Mouse (Mus musculus) kidney, postnatal 10 days (tissue): ENCODE data around the gene Plekhg4.
A peak's percentile ranks its signal among the peaks of the same experiment; 100 is the strongest.

Source experiments
- DNase-seq: peaks from one replicate; pipeline ENCODE4 v3.0.0; 2021; ENCODE audit warnings: mixed read lengths

Plekhg4 gene

DNA sequence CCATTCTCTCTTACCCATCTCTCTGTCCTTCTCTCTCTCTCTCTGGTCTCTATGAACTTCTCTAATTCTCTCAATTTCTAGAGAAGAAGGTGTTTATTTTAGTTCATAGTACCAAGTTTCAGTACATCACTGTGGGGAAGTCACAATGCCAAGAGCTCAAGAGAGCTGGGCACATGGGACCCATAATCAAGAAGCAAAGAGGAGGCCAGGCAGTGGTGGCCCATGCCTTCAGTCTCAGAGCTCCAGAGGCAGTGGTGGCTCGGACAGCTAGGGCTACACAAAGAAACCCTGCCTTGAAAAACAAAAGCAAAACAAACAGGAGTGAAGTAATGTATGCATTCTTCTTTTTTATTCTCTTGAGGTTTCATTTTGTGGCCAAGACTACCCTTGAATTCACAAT, 31.4 kb downstream of the Plekhg4 start:
- DNase-seq = no peak

DNA sequence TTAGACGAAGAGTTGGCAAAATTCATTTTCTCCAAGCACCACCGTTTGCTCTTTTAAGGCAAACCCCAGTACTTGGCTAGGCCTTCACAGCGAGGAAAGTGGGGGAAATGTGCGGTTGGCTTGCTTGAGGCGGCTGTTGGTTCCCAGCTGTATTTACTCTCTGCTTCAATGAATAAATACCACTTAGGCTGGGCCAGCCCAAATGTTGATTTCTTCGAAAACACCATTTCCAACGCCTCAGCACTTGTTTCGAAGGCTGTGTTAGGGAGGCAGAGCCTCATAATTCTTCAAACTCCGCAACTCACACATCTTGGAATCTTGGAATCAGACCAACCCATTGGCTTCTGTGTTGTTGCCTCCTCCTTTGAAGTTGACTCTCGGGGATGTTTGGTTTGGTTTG, 33.3 kb downstream of the Plekhg4 start:
- DNase-seq = peak; percentile 34

DNA sequence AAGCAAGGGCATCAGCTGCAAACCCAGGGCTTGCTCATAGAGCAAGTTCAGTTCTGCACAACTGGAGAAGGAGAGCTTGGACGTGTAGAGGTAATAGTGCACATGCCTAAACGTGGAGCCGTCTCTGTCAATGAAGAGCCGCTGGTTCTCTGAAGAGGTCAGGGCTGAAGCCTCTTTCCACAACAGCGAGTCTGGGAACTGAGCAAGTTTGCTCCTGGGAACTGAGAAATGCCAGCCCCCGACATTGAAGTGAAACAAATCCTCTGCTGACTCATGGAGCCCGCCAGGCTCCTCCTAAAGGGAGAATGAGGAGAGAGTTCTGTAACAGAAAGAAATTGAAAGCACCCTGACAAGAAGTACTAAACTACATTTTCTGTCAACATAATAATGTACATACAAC, 35.3 kb downstream of the Plekhg4 start:
- DNase-seq = no peak

DNA sequence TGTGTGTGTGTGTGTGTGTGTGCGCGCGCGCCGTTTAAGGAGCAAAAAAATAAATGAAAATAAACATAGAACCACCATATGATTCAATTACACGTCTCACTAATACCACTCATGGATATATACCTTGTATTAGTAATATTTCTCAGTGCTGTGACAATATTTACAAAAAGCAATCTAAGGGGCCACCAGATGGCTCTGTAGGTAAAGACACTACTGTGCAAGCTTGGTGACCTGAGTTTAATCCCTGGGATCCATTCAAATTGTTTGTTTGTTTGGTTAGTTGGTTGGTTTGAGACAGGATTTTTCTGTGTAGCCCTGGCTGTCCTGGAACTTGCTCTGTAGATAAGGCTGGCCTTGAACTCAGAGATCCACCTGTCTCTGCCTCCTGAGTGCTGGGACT, 36.9 kb downstream of the Plekhg4 start:
- no peak for DNase-seq

DNA sequence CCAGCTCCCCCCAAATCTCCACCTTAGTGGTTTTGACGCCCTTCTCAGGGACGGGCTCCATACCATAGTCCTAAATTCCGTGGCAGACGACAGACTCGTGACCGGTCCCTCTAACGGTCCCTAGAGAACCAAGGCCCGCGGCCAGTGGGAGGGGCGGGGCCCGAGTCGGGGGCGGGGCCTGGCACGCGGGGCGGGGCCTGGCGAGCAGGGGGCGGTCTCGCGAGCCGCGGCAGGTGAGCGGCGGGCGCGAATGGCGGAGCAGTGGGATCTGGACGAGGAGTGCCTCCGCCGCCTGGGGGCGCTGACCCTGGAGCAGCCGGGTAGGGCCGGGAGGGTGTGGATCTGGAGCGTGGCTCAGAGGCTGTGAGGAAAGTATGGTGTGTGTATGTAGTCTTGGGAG, 40.3 kb downstream of the Plekhg4 start, which contains the start of the genes Kctd19 and Lrrc36:
Kctd19 (minus strand) TSS at position 112 of the 400 bp plus-strand sequence.
Lrrc36 (plus strand) TSS at position 181 of the 400 bp plus-strand sequence.
- DNase-seq = peak; percentile 71

DNA sequence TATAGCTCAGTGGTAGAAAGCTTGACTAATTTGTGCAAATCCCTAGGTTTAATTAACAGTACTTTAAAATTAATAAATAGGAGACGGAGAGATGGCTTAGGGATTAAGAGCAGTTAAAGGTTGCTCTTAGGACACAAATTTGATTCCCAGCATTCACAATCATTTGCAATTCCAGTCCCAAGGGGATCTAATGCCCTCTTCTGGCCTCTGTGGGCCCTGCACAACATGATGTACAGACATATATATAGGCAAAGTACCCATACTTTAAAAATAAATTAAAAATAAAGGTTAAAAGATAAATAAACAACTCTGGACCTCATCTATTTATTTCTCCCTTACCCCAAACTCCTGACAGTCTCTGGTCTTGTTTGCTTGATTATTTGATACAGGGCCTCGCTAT, 45.9 kb downstream of the Plekhg4 start:
- no peak for DNase-seq

DNA sequence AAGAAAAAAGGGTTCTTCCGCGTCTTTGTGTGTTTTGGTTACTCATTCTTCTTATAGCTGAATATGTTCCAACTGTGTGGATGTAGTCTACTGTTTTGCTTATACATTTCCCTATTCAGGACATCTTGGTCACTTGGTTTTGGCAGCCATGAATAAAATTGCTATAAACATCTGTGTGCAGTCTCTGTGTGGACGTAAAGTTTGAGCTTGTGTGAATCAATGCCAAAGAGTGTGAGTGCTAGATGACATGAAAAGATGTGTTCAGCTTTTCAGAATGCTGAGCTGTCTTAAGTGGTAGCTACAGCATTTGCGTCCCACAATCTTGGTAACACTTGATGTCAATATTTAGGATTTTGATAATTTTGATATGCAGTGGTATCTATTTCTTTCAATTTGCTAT, 46.7 kb downstream of the Plekhg4 start:
- DNase-seq = no peak

DNA sequence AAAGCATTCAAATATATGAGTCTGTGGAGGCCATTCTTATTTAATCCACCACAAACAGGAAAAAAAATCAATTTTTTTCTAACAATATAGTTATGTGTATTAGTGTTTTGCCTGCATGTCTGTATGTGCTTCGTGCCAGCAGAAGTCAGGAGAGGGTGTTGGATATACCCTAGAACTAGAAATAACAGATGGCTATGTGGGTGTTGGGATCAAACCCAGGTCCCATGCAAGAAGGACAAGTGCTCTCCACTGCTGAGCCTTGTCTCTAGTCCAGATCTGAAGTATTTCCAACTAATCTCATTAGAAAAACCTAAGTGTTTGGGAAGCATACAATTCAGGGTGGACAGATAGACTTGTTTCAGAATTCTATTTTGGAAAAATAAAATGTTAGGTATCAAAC, 48.9 kb downstream of the Plekhg4 start:
- DNase-seq = no peak

DNA sequence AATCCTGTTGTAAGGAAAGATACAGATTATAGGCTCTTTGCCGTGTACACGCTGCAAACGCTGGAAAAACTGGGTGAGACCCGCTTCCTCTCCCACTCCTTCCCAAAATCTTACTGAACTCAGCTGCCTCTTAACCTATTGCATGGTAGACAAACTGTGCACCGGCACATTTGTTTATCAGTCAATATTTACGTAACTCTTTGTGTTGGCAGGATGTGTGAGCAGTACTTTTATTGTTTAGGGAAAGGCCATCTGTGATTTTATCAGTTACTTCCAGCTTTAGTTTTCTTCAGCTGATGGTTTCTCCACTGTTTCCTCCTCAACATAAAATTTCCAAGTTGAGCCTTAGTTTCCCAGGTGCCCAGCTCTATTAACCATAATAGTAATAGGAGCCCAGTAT, 53.8 kb downstream of the Plekhg4 start:
- no peak for DNase-seq

DNA sequence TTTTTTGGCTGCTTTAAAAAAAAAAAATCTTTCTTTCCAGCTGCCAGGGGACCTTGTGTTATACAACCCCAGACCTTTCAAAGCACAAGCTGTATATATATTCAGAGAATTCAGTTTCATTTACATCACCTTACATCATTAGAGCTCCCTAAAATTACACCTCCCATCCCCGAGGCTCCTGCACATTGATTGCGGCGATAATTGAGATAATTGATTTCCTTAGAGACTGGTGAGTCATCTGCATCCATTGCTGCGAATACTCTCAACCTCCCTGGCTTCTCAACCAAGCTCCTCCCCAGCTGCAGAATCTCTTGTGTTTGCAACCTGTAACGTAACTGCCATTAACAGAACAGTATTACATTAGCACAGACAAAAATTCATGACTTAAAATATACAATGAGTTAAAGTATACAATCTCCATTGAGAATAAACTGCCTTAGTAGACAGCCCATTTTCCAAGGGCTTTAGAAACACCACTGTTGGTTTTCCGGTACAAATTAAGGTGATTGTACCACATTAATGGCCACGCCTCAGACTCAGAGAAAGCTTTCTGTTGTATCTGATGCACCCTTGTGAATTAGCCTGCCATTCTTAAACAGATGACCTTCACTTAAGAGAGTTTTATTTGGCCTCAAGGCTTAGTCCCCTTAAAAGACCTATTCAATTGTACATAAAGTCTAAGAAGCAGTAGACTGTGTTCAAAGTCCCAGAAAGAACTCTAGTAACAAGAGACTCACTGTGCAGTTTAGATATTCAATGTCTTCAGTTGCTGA, 58.9 kb downstream of the Plekhg4 start:
- no peak for DNase-seq
